Mouse (Mus musculus) layer of hippocampus, postnatal 25 days (tissue): ENCODE results near the gene Bbs4. TPM values are rescaled to one million over a fixed set of nuclear protein-coding genes. Genes with fewer than 3 reads are reported as not detected.
"Not testable (repeated sequence)": the region's sequence is repeated elsewhere in the genome, so short reads cannot be mapped to it uniquely, and the experiment has no call there.

ENCODE experiments used
- DNase-seq, 2 experiments: peaks; one replicate each; pipeline ENCODE4 v3.0.0; 2022; ENCODE audit warnings: mixed read lengths in 2 of 2, low spot score in 1 of 2; ENCODE audit errors: extremely low spot score in 1 of 2
- total RNA-seq, 2 experiments: library from RNA; stranded (reverse); gene quantifications; 2 replicates each; pipeline ENCODE4 v1.2.3; 2021

Bbs4 gene
- 10 to 100 TPM; 35.8 to 42.9 TPM for total RNA-seq

GRCm38 (mm10) chr9:59353253-59353639 is at the start of gene Bbs4:
Gene Bbs4, minus strand, starts transcription at chr9:59353508.
- DNase-seq: peak; percentile 73 to 79

GRCm38 (mm10) chr9:59389086-59389485 is 35.8 kb upstream of the Bbs4 start:
- no peak for DNase-seq

GRCm38 (mm10) chr9:59388311-59388710 is 35.0 kb upstream of the Bbs4 start:
- DNase-seq: no peak

GRCm38 (mm10) chr9:59387461-59387860 is 34.2 kb upstream of the Bbs4 start:
- no peak for DNase-seq

GRCm38 (mm10) chr9:59375626-59376025 is 22.3 kb upstream of the Bbs4 start:
- DNase-seq: no peak

- DNase-seq: no peak
Measured at GRCm38 (mm10) chr9:59369646-59370045, 16.3 kb upstream of the Bbs4 start.

- no peak for DNase-seq
Measured at GRCm38 (mm10) chr9:59369220-59369619, 15.9 kb upstream of the Bbs4 start.

- DNase-seq: not testable (repeated sequence)
Measured at GRCm38 (mm10) chr9:59360487-59360886, 7.2 kb upstream of the Bbs4 start.

GRCm38 (mm10) chr9:59358041-59358440 is 4.7 kb upstream of the Bbs4 start:
- DNase-seq: not testable (repeated sequence)

- DNase-seq: peak in 1 of 2 experiments; percentile 11
Measured at GRCm38 (mm10) chr9:59352586-59353252, 589 bp downstream of the Bbs4 start.

- DNase-seq: no peak
Measured at GRCm38 (mm10) chr9:59346176-59346575, 7.1 kb downstream of the Bbs4 start.

- DNase-seq: peak in 1 of 2 experiments; percentile 17
Measured at GRCm38 (mm10) chr9:59340002-59340401, 13.3 kb downstream of the Bbs4 start.

- no peak for DNase-seq
Measured at GRCm38 (mm10) chr9:59339107-59339506, 14.2 kb downstream of the Bbs4 start.

GRCm38 (mm10) chr9:59338411-59338810 is 14.9 kb downstream of the Bbs4 start:
- DNase-seq: no peak

GRCm38 (mm10) chr9:59337889-59338288 is 15.4 kb downstream of the Bbs4 start:
- no peak for DNase-seq

GRCm38 (mm10) chr9:59336539-59336938 is 16.8 kb downstream of the Bbs4 start:
- no peak for DNase-seq

GRCm38 (mm10) chr9:59330055-59330454 is 23.3 kb downstream of the Bbs4 start:
- DNase-seq: no peak

- no peak for DNase-seq
Measured at GRCm38 (mm10) chr9:59324351-59324750, 29.0 kb downstream of the Bbs4 start.

- DNase-seq: no peak
Measured at GRCm38 (mm10) chr9:59316206-59316605, 37.1 kb downstream of the Bbs4 start.

GRCm38 (mm10) chr9:59311284-59311670 is 42.0 kb downstream of the Bbs4 start:
- DNase-seq: no peak

- no peak for DNase-seq
Measured at GRCm38 (mm10) chr9:59310582-59311283, 42.6 kb downstream of the Bbs4 start.

- no peak for DNase-seq
Measured at GRCm38 (mm10) chr9:59307890-59308289, 45.4 kb downstream of the Bbs4 start.
